Mouse (Mus musculus) olfactory bulb, adult 2 months (tissue): ENCODE results near the gene Slc10a6. TPM values are rescaled to one million over a fixed set of nuclear protein-coding genes. Genes with fewer than 3 reads are reported as not detected.
A peak's percentile ranks its signal among the peaks of the same experiment; 100 is the strongest.

Experiments used
- H3K27ac ChIP-seq: fragments of 200-500 bp; 2 replicates; pipeline ENCODE4 v1.5.1; 2012; ENCODE audit warnings: low read depth, low read length; ENCODE audit not compliant: insufficient read depth
- H3K4me1 ChIP-seq: fragments of 200-500 bp; 2 replicates; pipeline ENCODE4 v1.6.1; 2012; ENCODE audit warnings: low read length; ENCODE audit not compliant: control insufficient read depth, insufficient read depth
- H3K4me3 ChIP-seq: fragments of 200-500 bp; 2 replicates; pipeline ENCODE4 v1.5.1; 2012; ENCODE audit warnings: mild to moderate bottlenecking, low read depth, low read length, moderate library complexity; ENCODE audit not compliant: insufficient read depth
- CTCF ChIP-seq: fragments of 200-500 bp; IDR thresholded peaks from 2 replicates; pipeline ENCODE4 v1.5.1; 2012; ENCODE audit warnings: low read depth, mild to moderate bottlenecking, low read length, moderate library complexity; ENCODE audit not compliant: insufficient read depth
- POLR2A ChIP-seq: fragments of 200-500 bp; IDR thresholded peaks from 2 replicates; pipeline ENCODE4 v1.6.1; 2012; ENCODE audit warnings: mild to moderate bottlenecking, low read depth, low read length, moderate library complexity; ENCODE audit not compliant: insufficient read depth
- WGBS: fragments of 180-500 bp; shearing (Covaris S2); methylation state at CpG from one replicate; pipeline ENCODE4 v1.1.7; 2018; 5-methylcytosine and 5-hydroxymethylcytosine counted together
- polyA plus RNA-seq: library from polyadenylated mRNA; stranded (reverse); fragments of >200 nt; gene quantifications from 2 replicates; pipeline ENCODE4 v1.2.4, GENCODE M21; 2012; ENCODE audit warnings: low replicate concordance; ENCODE audit not compliant: missing spikeins, insufficient read depth, insufficient read length

The Slc10a6 gene
- polyA plus RNA-seq, 1 experiment = not detected

DNA sequence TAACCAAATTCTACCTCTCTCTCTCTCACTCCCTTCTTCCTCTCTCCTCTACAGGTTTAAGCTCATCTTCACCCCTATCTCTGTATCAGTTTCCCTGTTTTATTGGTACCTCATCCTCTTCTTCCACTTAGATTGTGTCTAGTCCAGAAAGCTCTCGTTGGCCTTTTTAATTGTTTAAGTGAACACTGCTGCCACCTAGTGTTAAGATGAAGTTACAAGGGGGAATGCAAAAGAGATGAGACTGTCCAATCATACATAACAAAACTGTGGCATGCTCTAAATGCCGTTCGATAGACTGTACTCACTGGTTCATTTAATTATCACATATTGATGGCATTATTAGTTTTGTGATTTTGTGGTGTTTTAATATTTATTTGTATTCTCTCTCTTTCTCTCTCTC lies 30.4 kb upstream of the Slc10a6 start:
- Histone ChIP-seq H3K4me1 (peaks cover 6% of the 10 kb centered on the region), H3K4me3 (no peak overlapping the region), H3K27ac (no peak overlapping the region)
- TF ChIP-seq POLR2A = no peak
- TF ChIP-seq CTCF = no peak
- 21% methylated on average over 3 of the region's 3 CpGs for WGBS

DNA sequence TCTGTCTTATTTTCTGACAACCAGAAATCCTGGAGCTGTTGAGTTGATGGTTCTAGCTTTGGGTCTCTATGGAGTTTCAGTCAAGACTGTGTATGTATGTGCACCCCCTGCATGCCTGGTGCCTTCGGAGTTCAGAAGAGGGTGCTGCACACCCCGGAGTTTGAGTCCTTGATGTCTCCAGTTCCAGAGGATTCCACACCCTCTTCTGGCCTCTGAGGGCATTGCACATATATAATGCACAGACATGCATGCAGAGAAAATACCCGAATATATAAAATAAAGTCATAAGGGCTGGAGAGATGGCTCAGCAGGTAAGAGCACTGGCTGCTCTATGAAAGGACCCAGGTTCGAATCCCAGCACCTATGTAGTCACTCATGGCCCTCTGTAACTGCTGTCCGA lies 29.7 kb upstream of the Slc10a6 start:
- no peak overlapping the region for H3K4me3 ChIP-seq
- H3K4me1 ChIP-seq = peaks cover 6% of the 10 kb centered on the region
- TF ChIP-seq CTCF (no peak), POLR2A (no peak)
- 61% methylated on average over 5 of the region's 5 CpGs for WGBS
- H3K27ac ChIP-seq = no peak overlapping the region

DNA sequence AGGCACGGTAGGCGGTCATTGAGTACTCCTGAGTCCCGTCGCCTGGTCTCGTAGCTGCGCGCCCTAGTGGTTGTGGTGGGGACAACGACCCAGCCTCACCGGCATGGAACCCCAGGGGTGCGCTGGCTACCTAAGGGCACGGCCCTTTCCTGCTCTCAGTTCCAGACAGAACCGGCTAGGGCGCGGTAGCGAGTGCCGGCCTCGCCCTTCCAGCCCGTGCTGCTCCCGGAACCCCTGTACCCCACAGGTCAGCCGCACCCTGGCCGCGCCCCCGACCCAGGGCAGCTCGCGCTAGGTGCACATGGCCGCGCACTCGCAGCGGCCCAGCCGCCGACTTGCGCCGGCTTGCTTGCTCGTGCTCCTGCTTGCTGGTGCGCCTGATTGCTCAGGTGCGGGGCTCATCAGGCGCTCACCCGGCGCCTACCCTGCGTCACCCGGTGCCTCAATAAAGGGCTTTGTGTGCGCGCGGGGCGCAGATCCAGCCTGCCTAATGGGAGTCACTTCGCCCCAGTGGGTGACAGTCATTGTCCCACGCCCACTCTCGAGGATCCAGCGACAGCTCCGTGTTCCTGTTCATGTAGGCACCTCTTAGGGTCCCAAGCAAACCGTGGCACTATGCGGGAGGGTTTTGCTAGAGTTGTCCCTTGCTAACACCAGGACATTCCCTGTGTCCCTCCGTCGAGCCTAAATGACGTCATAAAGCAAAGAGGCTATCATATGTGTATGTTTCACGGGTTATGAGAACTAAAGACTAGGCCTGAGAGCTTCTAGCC lies 26.3 kb upstream of the Slc10a6 start, which contains the start of gene 1700016H13Rik:
TSS of gene 1700016H13Rik (minus strand) at position 665 of the 773 bp plus-strand sequence.
- Histone ChIP-seq H3K4me3 (peak within 1 kb of the TSS; percentile 39), H3K27ac (no peak within 1 kb of the TSS), H3K4me1 (peaks cover 6% of the 10 kb centered on the region)
- 2% methylated on average over 54 of the region's 56 CpGs for WGBS
- TF ChIP-seq CTCF (peak; percentile 43; the same call in 1 of the 2 replicates), POLR2A (no peak)

DNA sequence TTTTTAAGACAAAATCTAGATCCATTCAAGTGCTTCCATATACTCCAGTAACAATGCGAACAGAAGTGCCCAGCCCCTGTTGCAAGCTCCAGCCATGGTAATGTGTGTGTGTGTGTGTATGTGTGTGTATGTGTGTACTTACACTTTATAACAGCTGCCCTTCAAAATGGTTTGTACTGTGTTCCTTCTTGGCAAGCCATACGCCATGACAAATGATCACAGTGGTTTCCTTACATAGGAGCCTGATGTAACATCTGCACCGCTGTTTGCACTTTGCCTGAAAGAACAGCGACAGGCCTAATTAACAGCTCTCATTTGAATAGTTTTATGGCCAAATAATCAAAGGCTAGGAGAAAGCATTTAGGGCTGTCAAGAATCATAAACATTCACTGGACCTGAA lies 25.6 kb upstream of the Slc10a6 start:
- TF ChIP-seq POLR2A (no peak), CTCF (no peak)
- 65% methylated on average over 4 of the region's 4 CpGs for WGBS
- H3K27ac ChIP-seq = no peak overlapping the region
- no peak overlapping the region for H3K4me3 ChIP-seq
- H3K4me1 ChIP-seq = peaks cover 6% of the 10 kb centered on the region

DNA sequence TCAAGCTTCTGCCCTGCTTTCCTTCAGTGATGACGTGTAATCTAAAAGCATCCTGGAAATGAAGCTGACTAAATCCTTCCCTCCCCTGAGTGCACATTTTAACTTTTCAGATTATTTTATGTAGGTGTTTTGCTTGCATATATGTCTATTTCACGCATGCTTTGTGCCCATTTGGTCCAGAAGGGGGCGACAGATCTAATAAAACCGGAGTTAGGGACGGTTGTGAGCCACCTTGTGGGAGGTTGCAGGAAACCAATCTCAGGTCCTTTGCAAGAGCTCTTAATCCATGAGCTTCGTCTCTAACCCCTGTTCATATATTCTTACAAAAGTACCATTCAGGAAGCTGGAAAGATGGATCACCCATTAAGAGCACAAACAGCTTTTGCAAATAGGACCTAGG lies 25.0 kb upstream of the Slc10a6 start:
- TF ChIP-seq POLR2A (no peak), CTCF (no peak)
- 51% methylated on average over 6 of the region's 6 CpGs for WGBS
- H3K27ac ChIP-seq = no peak overlapping the region
- peaks cover 6% of the 10 kb centered on the region for H3K4me1 ChIP-seq
- no peak overlapping the region for H3K4me3 ChIP-seq

DNA sequence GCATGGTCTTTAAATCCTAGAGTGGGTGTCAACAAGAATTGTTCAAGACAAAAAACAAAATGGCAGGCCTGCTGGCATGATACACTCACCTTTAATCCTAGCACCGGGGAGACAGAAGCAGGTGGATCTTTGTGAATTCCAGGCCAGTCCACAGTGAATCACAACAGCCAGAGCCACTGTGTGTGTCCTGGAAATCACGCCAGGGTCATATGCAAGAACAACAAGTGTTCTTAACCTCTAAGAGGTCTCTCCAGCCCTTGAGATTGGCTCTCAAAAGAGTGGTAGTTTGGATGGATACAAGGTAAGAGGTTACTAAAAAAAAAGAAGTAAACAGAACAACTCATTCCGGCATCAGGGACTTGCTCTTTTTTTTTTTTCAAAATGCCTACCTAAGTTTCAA lies 18.1 kb upstream of the Slc10a6 start:
- 90% methylated on average over 3 of the region's 3 CpGs for WGBS
- no peaks in the 10 kb centered on the region for H3K4me1 ChIP-seq
- H3K27ac ChIP-seq = no peak overlapping the region
- no peak for TF ChIP-seq CTCF
- no peak for TF ChIP-seq POLR2A
- no peak overlapping the region for H3K4me3 ChIP-seq

DNA sequence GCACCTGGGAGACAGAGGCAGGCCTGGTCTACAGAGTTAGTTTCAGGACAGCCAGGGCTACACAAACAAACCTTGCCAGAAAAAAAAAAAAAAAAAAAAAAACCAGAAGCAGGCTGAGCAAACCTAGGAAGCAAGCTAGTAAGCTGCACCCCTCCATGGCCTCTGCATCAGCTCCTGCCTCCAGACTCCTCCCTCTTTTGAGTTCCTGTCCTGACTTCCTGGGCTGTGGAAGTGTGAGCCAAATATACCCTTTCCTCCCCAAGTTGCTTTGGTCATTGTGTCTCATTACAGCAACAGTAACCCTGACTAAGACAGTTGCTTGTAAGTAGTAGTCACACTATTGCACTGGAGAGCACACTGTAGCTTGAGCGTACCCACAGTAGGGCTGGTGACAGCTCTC lies 15.0 kb upstream of the Slc10a6 start:
- Histone ChIP-seq H3K4me3 (no peak overlapping the region), H3K27ac (no peak overlapping the region), H3K4me1 (no peaks in the 10 kb centered on the region)
- WGBS = 100% methylated on average over 1 of the region's 1 CpGs
- TF ChIP-seq POLR2A (no peak), CTCF (no peak)

DNA sequence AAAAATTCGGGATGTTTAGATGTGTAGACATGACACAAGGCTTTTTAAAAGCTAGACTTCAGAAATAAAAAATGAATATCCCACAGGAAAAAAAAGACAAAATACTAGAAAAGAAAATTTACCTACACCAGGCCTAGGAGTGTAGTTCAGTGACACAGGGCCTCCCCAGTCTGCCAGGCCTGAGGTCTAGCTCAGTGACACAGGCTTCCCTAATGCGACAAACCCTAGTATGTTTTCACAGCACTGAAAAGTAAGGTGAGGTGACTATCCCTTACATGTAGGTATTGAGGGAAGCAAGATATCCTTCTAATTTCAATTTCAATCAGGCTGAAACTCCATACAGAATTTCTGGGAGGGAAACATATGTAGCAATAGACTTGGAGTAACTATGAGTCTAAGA lies 8.0 kb upstream of the Slc10a6 start:
- 90% methylated on average over 2 of the region's 2 CpGs for WGBS
- H3K4me1 ChIP-seq = no peaks in the 10 kb centered on the region
- no peak overlapping the region for H3K4me3 ChIP-seq
- H3K27ac ChIP-seq = no peak overlapping the region
- TF ChIP-seq POLR2A (no peak), CTCF (no peak)

DNA sequence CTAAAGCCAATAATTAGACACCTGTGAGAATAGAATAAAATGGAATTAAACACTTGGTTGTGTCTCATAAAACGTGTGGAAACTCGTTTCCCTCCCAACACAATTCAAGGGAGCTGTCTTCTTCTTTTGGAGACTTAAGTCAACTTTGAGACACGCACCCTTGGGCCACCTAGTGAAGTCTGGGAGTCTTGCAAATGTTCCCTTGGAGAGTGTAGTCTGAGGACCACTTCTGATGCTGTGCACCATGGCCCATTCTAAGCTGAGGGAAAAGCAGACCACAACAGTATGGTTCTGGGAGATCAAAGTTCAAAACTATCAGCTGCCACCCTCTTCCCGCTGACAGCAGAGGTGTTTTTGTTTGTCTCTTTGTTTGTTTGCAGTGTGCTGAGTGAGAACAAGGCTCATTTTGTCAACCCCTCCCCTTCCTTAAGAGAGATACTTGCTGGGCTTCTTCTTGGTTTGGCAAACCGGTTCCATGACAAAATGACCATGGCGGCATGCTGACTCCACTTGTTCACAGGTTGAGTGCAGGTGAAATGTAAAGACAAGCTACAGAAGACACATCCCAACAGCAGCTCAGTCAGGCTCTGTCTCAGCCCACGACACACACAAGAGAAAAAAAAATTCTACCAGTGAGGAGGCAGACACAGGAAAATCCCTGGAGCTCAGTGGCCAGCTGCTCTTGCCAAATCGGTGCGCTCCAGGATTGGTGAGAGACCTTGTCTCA lies 814 bp upstream of the Slc10a6 start:
- no peak overlapping the region for H3K27ac ChIP-seq
- 62% methylated on average over 9 of the region's 9 CpGs for WGBS
- H3K4me3 ChIP-seq = no peak overlapping the region
- peaks cover 3% of the 10 kb centered on the region; the same call in 1 of the 2 replicates for H3K4me1 ChIP-seq
- no peak for TF ChIP-seq CTCF
- no peak for TF ChIP-seq POLR2A
